Mouse (Mus musculus): ENCODE data around the gene Tmem143. TPM values are rescaled to one million over a fixed set of nuclear protein-coding genes. Genes with fewer than 3 reads are reported as not detected.

Tmem143 gene
- 10 to 100 TPM; 51.3 to 66.3 TPM for total RNA-seq (2021)
- long read RNA-seq, experiment 1, transcript Tmem143-201 (8 exons, 2,297 nt) = major isoform, 6 of 15 reads
- long read RNA-seq, experiment 1, transcript Tmem143-203 (7 exons, 2,466 nt) = minor isoform, 5 of 15 reads
- long read RNA-seq, experiment 1, partial matches to known transcripts = 4 of 15 reads
- long read RNA-seq, experiment 1, other reads (novel, unspliced or antisense) = 0 of 15 reads
- long read RNA-seq, experiment 2, transcript Tmem143-203 (7 exons, 2,466 nt) = major isoform, 5 of 9 reads
- long read RNA-seq, experiment 2, partial matches to known transcripts = 0 of 9 reads
- long read RNA-seq, experiment 2, other reads (novel, unspliced or antisense) = 0 of 9 reads

DNA sequence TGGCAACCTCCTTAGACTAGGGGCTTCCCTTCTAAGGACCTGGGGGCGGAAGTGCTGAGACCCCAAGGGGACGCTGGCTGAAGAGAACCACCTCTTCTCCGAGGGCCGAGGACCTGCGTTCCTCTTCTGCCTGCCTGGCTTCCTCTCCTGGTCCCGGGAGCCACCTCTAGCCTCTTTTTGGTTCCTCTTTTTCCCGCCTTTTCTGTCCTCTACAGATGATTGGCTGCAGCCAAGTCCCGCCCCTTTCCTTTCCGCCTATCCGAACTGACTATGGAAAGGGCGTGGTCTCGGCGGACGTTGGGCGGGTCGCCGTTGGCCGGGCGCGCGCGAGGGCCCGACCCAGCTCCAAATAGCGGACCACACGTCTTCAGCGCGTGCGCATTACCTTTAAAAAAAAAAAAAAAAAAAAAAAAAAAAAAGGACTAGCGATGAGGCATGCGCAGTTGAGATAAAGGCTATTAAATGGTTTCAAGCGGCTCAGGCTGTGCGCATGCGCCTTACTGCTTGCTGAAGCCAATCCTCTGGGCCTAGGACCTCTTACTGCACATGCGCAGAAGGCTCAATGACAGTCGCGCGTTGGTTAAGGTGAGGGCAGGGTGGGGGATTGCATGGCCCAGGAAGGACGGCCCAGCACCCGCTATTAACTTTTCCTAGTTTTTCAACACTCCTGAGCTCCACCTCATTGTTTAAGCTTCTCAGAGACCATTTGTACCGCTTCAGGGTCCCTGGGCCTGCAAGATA lies at the start of gene Tmem143, which contains the start of gene Syngr4:
Gene Tmem143 (plus strand): TSS at position 425 of the 741 bp plus-strand sequence.
Gene Syngr4 (minus strand): TSS at position 198 of the 741 bp plus-strand sequence.
- TF ChIP-seq CTCF (IDR thresholded peaks at IDR 0.05) = no peak
- intact Hi-C loops (cut with DNase I) = loop anchor here (2.0 kb wide), 2 partner anchors 24 to 26 kb away; partner anchors contain the start of gene Kdelr1
- H3K4me3 ChIP-seq = peak within 1 kb of the TSS; percentile 77
- peak; percentile 99 for DNase-seq
- H3K27ac ChIP-seq = peak within 1 kb of the TSS; percentile 94

DNA sequence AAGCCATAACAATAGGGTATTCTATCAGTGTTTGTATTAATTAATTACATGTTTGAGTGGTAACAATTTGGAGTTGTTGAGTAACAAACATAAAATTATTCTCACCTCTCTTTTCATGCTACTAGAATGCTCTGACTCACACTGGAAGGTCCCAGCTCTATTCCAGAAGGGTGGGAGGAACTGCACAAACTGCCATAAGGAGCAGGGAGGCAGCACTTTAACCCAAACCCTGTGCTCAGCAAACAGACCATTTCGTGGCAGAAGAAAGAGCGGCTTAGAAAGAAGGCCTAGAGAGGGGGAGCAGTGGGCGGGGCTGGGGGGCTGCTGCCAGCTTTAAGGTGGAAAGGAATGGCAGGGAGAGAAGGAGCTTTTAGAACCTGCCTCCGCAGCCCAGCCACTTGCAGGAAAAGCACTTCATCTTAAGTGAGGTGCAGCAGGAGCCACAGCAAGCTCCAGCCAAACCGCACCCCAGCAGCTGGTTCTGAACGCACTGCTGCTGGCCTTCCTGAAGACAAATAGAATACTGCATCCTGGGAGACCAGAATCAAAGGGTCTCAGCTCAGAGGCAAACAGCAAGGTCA lies 48.2 kb upstream of the Tmem143 start:
- Histone ChIP-seq H3K4me3 (no peak overlapping the region), H3K27ac (no peak overlapping the region)
- peak; percentile 10 for DNase-seq
- intact Hi-C loops (cut with DNase I) = no loop called here
- TF ChIP-seq CTCF (IDR thresholded peaks at IDR 0.05) = no peak

DNA sequence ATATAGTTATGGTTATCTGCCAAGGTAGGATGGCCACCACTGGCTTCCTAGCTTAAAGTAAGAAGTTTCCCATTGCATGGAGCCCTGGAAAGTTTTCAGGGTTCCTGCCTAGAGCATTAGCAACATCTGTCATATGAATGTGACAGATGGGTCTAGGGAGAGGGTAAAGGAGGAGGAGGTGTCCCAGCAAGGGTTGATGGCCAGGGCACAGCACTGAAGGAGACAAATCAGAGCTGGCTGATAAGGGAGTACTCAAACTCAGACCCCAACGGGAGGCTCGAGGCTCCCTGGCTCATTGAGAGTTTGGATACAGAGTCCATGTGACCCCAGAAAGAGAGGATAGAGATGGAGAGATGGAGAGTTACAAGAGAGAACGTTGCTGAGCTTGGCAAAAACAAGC lies 46.1 kb upstream of the Tmem143 start:
- intact Hi-C loops (cut with DNase I) = no loop called here
- TF ChIP-seq CTCF (IDR thresholded peaks at IDR 0.05) = no peak
- no peak overlapping the region for H3K27ac ChIP-seq
- H3K4me3 ChIP-seq = no peak overlapping the region
- peak; percentile 7 for DNase-seq

DNA sequence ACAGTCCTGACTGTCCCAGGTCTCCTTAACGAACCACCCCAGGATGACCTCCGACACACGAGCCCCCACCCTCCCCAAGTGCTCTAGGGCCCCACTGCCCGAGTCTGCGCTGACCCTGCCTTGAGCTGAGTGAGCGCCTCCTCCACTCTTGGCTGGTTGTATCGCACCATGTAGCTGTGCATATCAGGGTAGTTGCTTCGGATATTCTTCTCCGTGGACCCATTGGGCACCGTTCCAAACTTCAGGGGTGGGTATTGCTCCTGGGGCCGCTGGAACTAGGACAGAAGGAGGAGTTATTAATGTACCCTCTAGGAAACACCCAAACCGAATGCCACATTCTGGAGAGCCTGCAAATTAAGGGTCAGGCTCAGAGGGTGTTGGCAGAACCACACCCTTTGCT lies 43.7 kb upstream of the Tmem143 start:
- intact Hi-C loops (cut with DNase I) = no loop called here
- no peak overlapping the region for H3K4me3 ChIP-seq
- H3K27ac ChIP-seq = no peak overlapping the region
- TF ChIP-seq CTCF (IDR thresholded peaks at IDR 0.05) = no peak
- peak; percentile 13 for DNase-seq

DNA sequence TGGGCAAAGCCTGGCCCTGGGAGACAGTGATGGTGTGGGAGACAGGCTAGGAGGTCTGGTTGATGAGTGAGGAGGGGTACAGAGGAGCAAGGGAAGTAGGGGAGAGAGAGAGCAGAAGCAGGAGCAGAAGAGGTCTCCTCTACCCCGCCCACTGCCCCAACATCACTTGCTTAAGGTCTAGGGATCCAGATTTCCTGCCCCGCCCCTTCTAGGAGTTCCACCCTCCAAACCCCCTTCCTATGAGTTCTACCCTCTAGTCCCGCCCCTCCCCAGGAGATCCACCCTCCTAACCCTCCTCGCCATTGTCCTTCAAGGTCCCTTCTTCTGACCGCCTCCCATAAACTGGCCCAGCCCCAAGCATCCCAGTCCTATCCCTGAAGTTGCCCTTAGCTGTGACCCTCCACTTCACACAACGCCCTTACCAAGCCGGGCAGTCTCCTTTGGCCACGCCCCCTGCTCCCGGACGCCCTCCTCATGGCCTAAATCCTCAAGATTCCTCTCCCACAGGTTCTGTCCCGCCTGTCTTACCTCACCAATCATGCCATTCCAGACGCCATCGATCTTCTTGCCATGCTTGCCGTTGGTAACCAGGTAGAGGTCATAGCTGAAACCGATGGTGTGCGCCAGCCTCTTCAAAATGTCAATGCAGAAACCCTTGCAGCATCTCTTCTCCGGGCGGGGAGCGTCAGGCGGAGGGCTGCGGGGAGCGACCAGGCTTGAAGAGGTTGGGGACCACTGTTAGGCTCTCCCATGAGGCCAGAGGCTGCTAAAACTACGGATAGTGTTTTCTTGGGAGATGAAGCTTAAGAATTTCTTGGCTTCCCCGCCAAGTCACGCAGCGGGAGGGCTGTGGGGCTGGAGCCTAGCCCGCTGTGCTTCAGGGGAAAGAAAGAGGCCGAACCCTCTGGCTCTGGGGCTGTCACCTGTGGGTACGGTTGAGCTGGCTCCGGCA lies 39.5 kb upstream of the Tmem143 start:
- Histone ChIP-seq H3K27ac (no peak overlapping the region), H3K4me3 (peak overlapping the region; percentile 61)
- TF ChIP-seq CTCF (IDR thresholded peaks at IDR 0.05) = no peak
- DNase-seq = peak; percentile 27
- intact Hi-C loops (cut with DNase I) = no loop called here

DNA sequence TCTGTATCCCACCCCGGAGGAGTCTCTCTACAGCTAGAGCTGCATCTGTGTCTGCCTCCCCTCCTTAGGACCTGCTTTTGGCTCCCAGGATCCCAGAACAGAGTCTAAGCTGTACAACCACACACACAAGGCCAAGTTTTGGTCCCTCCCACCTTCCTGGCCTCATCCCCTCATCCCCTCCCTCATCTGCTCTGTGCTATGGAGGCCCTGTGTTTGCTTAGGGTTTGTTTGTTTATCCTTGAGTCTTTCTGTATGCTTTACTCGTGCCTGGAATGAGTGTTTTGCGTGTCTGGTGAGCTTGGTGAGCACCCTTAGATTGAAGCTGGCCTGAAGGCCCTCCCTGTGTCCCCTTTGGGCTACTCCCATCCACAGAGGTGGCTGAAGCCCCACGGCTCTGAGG lies 37.7 kb upstream of the Tmem143 start:
- Histone ChIP-seq H3K4me3 (no peak overlapping the region), H3K27ac (no peak overlapping the region)
- no peak for DNase-seq
- TF ChIP-seq CTCF (IDR thresholded peaks at IDR 0.05) = no peak
- intact Hi-C loops (cut with DNase I) = no loop called here

DNA sequence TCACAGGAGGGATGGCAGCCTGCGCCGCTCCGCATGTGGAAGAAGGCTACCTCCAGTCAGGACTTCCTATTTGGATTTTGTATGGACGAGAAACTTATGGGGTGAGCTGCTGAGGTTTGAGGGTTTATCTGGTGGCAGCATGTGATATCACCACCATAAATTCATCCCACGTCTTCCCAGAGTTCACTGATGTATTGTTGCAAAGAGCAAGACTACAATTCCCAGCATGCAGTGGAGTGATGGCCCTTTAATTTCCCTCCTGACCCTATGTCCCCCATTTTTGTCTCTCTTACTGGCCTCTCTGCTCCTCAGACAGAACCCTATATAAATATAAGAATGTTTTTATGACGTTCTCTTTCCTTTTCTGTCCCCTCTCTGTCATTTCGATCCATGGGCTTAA lies 33.9 kb upstream of the Tmem143 start:
- H3K4me3 ChIP-seq = no peak overlapping the region
- no peak overlapping the region for H3K27ac ChIP-seq
- intact Hi-C loops (cut with DNase I) = no loop called here
- no peak for DNase-seq
- no peak for TF ChIP-seq CTCF (IDR thresholded peaks at IDR 0.05)

DNA sequence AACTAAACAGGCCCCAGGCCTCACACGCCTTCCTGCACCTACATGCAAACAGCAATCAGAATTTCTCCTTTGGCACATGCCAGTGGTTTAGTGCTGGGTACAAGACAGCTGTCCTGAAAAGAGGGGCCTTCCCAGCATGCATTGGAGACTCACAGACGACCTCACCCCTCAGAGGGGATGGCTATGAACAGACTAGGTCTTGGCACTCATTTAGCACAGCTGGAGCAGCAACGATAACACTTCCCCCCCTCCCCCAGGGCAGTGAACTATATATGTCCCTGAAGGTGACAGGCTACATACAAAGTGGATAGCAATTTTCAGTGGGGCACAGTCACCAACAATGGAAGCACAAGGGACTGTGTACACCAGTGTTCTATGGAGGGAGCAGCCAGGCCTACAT lies 32.3 kb upstream of the Tmem143 start:
- no peak overlapping the region for H3K27ac ChIP-seq
- intact Hi-C loops (cut with DNase I) = no loop called here
- no peak overlapping the region for H3K4me3 ChIP-seq
- DNase-seq = peak; percentile 9
- TF ChIP-seq CTCF (IDR thresholded peaks at IDR 0.05) = no peak

DNA sequence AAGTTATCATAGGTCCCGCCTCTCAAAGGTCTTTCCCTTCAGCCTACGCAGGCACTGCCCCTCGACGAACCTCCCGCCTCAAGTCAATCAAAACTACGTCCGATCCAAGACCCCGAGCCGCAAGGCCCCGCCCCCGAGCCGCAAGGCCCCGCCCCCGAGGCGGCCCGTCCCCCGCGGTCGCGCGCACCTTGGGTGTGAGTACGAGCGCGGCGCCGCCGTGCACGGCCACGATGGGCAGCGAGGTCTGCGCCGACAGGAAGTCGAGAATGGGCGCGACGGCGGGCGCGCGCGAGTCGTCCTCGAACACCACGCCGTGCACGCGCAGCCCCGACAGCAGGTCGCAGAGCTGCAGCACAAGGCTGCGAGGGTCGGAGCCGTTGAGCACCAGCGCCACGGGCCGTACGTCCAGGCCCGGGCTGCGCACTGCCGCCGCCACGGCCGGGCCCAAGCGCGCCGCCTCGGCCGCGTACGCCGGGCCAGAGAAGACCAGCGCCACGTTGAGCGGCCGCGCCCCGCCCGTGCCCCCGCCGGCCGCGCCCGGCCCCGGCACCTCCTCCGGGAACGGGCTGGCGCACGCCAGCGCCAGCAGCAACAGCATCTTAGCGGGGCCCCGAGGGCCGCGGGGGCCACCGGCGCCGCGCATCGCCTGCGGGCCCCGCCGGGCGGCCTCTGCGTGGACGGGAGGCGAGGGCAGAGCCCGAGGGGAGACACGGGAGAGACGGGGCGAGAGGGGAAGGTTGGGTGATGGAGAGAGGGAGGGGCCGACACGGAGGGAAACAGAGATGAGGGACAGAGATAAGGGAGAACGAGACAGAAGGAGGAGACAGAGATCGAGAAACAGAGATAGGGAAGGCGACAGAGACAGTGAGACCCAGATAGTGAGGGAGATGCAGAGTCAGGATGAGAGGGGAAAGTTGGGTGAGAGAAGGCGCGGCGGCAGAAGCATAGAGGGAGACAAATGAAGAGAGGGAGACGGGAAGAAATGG lies 30.5 kb upstream of the Tmem143 start:
- DNase-seq = peak; percentile 95
- TF ChIP-seq CTCF (IDR thresholded peaks at IDR 0.05) = no peak
- intact Hi-C loops (cut with DNase I) = no loop called here
- Histone ChIP-seq H3K4me3 (peak overlapping the region; percentile 86), H3K27ac (peak overlapping the region; percentile 83)

DNA sequence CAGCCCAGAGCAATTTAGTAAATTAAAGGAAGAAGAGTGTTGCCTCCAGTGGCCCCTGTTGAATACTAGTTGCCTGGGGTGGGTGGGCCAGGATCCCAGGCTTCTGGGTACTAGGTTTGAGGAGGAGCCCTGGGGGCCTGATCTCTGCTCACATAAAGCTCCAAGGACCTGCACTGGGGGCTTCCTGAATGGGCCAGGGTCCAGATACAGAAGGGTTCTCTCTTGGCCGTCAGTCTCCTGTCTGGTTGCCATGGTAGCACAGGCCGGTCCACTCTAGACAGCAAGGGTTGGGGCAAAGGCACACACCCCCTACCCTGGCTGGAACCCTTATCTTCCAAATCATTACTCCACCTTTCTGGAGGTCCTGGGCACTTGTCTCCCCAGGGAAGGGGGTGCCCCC lies 28.9 kb upstream of the Tmem143 start:
- H3K27ac ChIP-seq = no peak overlapping the region

DNA sequence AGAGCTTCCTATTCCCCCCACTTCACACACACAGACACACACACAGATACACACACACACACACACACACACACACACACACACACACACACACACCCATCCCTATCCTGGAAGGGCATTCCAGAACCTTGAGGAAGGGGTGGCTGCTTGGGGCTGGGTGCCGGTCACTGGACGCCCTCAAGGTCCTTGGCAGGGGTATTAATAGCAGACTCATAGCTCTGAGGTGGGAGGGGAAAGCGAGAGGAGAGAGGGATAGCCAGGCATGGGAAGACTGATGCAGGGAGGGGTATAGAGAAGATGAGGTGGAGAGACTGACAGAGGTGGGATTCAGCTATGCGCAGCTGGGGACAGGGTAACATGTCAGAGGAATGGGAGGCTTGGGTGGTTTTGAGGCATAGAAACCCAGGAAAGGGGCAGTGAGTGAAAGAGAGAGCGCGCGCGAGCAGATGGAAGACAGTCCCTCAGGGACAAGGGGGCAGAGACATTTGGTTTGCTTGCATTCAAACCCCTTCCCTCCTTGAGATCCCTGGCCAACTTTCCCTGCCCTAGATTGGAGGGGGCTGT lies 27.6 kb upstream of the Tmem143 start:
- peak; percentile 17 for DNase-seq
- intact Hi-C loops (cut with DNase I) = no loop called here
- TF ChIP-seq CTCF (IDR thresholded peaks at IDR 0.05) = no peak
- Histone ChIP-seq H3K4me3 (no peak overlapping the region), H3K27ac (no peak overlapping the region)

More for the DNA sequence above, 28.9 kb upstream of the Tmem143 start:
- intact Hi-C loops (cut with DNase I) = no loop called here
- DNase-seq = peak; percentile 9
- TF ChIP-seq CTCF (IDR thresholded peaks at IDR 0.05) = no peak
- H3K4me3 ChIP-seq = no peak overlapping the region
